Mouse (Mus musculus) bone marrow macrophage, adult 2 months (primary cell): ENCODE data around the gene Tubg2. TPM values are rescaled to one million over a fixed set of nuclear protein-coding genes. Genes with fewer than 3 reads are reported as not detected.

Source experiments
- H3K27ac ChIP-seq: 2 replicates; pipeline ENCODE4 v1.5.1; 2012; ENCODE audit warnings: low read depth, low read length; ENCODE audit not compliant: insufficient read depth
- H3K4me1 ChIP-seq: 2 replicates; pipeline ENCODE4 v1.6.1; 2012; ENCODE audit warnings: low read length; ENCODE audit not compliant: control insufficient read depth, insufficient read depth
- H3K4me3 ChIP-seq: 2 replicates; pipeline ENCODE4 v1.5.1; 2012; ENCODE audit warnings: mild to moderate bottlenecking, low read length, moderate library complexity; ENCODE audit not compliant: insufficient read depth
- CTCF ChIP-seq: IDR thresholded peaks from 2 replicates; pipeline ENCODE4 v1.5.1; 2012; ENCODE audit warnings: low read depth, mild to moderate bottlenecking, low read length, moderate library complexity
- POLR2A ChIP-seq: IDR thresholded peaks from 2 replicates; pipeline ENCODE4 v1.6.1; 2012; ENCODE audit warnings: mild to moderate bottlenecking, low read depth, low read length, borderline replicate concordance
- polyA plus RNA-seq: library from polyadenylated mRNA; stranded (reverse); fragments of >200 nt; gene quantifications from 2 replicates; pipeline ENCODE4 v1.2.4, GENCODE M21; 2012; ENCODE audit not compliant: missing spikeins, insufficient read depth, insufficient read length

Gene Tubg2
- polyA plus RNA-seq, 1 experiment: not detected

DNA sequence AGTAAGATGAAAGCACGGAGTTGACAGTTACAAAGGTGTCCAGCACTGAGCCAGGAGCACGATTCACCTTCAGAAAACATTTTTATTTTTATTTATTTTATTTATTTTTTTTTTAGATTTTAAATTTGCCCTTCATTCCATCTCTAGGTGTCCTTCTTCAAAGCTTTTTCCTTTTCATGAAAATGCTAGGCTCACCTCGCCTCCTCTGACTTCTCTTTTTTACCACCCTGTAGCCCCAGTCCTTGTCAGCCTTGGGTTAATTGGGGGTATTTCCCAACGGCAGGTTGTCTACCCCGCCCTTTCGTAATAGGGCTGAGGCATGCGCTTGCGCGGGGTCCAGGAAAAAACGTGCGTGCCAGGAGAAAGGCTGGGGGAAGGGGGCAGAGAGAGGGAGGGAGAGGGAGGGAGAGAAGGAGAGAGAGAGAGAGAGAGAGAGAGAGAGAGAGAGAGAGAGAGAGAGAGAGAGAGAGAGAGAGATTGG is 20.0 kb downstream of the Tubg2 start:
- Histone ChIP-seq H3K4me1 (peaks cover 16% of the 10 kb centered on the region), H3K27ac (no peak overlapping the region), H3K4me3 (peak overlapping the region; percentile 27; the same call in 1 of the 2 replicates)
- TF ChIP-seq CTCF: no peak

DNA sequence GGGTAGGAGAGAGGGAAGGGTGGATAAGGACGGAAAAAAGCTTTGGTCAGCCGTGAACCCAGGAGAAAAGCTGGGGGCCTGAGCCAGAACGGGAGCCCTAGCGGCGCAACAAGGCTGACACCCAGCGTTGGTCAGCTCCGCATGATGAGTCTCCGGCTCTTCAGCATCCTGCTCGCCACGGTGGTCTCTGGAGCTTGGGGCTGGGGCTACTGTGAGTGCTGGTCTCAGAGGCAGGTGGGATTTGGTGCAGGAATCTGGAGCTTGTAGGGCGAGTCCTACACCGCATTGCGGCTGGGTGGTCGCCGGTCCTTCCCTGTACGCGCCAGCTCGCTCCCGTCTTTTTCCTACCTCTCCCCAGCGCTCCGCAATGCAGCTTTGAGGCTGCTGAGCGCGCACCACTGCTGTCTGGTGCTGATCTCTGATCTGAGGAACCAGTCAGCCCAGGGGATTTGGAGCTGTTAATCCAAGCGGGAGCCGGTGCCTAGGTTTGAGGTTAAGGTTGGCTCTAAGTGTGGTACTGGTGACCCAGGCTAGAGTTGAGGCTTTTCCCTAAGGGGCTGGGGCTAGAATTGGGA is 20.5 kb downstream of the Tubg2 start:
- H3K4me1 ChIP-seq: peaks cover 16% of the 10 kb centered on the region
- no peak overlapping the region for H3K27ac ChIP-seq
- H3K4me3 ChIP-seq: peak overlapping the region; percentile 27
- no peak for TF ChIP-seq CTCF
- no peak for TF ChIP-seq POLR2A

DNA sequence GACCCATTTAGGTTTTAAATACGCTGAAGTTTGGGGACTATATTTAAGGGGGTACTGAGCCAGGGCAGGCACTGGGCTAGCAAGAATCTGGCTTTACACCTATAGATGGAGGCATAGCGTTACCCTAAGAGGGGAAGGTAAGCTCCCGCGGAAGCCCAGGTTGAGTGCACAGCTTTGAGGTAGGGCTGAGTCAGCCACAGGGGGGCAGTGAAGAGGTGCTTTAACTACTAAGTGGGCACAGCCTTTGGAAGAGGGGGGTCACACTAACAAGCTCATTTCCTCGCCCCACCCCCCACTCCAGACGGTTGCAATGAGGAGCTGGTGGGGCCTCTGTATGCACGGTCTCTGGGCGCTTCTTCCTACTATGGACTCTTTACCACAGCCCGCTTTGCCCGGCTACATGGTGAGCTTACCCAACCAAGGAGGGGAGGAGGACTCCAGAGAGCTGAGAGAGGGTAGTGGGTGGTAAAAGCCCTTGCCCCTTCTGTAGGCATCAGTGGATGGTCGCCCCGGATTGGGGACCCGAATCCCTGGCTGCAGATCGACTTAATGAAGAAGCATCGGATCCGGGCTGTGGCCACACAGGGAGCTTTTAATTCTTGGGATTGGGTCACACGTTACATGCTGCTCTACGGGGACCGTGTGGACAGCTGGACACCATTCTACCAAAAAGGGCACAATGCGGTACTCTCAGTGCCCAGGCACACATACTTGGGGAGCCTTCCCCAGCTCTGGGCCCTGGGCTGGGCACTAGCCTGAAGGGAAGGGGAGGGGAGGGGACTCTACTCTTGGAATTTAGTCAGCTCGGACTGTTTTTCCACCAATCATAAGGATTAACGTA is 21.4 kb downstream of the Tubg2 start:
- no peak for TF ChIP-seq POLR2A
- no peak for TF ChIP-seq CTCF
- Histone ChIP-seq H3K4me3 (no peak overlapping the region), H3K4me1 (peaks cover 16% of the 10 kb centered on the region), H3K27ac (no peak overlapping the region)

DNA sequence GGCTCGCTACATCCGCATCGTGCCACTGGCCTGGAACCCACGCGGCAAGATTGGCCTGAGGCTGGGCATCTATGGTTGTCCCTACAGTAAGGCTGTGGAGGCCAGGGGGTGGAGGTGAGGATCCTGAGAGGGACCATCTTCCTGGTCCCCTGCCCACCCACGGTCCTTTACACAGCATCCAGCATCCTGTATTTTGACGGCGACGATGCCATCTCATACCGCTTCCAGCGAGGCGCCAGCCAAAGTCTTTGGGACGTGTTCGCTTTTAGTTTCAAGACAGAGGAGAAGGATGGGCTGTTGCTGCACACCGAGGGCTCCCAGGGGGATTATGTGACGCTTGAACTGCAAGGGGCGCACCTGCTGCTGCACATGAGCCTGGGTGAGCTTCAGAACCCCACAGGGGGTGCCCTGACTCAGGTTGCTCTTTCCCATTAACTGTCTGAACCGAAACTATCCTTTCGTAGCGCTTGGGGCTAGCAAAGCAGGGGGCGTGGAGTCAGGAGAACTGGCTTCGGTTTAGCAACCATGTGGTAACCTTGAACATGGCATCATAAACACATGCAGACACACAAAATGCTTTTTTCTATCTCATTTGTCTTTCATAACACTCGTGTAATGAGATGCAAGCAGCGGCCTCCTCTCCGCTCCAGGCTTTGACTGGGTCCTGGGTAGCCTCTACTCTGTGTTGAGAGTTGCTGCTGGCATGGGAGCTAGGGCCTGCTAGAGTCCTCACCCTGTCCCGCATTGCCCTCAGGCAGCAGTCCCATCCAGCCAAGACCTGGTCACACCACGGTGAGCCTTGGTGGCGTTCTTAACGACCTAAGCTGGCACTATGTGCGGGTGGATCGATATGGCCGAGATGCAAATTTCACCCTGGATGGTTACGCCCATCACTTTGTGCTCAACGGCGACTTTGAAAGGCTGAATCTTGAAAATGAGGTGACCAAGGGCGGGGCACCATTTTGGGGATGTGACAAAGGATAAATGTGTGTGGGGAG is 22.7 kb downstream of the Tubg2 start:
- TF ChIP-seq CTCF: no peak
- TF ChIP-seq POLR2A: no peak
- no peak overlapping the region for H3K4me3 ChIP-seq
- H3K4me1 ChIP-seq: peaks cover 7% of the 10 kb centered on the region
- H3K27ac ChIP-seq: no peak overlapping the region

DNA sequence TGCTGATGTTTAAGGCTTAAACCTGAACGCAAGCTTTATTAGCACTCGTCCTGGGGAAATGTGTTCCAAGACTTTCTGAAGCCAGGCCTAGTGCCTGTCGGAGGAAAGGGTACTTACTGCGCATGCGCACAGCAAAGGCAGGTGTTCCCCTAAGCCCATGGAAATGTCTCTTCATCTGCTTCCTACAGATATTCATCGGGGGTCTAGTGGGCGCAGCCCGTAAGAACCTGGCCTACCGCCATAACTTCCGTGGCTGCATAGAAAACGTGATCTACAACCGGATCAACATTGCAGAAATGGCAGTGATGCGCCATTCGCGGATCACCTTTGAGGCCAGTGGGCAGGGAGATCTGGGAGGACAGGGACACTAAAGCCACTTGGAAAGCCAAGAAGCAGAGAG is 23.6 kb downstream of the Tubg2 start:
- Histone ChIP-seq H3K27ac (no peak overlapping the region), H3K4me3 (no peak overlapping the region), H3K4me1 (peaks cover 2% of the 10 kb centered on the region; the same call in 1 of the 2 replicates)
- TF ChIP-seq CTCF (no peak), POLR2A (no peak)

DNA sequence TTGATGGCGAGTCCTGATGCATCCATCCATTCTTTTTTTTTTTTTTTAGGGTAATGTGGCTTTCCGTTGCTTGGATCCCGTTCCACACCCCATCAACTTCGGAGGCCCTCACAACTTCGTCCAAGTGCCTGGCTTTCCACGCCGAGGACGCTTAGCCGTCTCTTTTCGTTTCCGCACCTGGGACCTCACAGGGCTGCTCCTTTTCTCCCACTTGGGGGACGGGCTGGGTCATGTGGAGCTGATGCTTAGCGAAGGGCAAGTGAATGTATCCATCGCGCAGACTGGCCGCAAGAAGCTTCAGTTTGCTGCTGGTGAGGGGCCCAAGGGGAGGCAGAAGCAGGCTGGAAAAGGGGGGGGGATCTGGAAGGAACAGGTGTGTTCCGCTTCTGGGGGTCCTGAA is 24.6 kb downstream of the Tubg2 start:
- Histone ChIP-seq H3K27ac (no peak overlapping the region), H3K4me3 (no peak overlapping the region), H3K4me1 (peaks cover 2% of the 10 kb centered on the region; the same call in 1 of the 2 replicates)
- no peak for TF ChIP-seq CTCF
- TF ChIP-seq POLR2A: no peak

DNA sequence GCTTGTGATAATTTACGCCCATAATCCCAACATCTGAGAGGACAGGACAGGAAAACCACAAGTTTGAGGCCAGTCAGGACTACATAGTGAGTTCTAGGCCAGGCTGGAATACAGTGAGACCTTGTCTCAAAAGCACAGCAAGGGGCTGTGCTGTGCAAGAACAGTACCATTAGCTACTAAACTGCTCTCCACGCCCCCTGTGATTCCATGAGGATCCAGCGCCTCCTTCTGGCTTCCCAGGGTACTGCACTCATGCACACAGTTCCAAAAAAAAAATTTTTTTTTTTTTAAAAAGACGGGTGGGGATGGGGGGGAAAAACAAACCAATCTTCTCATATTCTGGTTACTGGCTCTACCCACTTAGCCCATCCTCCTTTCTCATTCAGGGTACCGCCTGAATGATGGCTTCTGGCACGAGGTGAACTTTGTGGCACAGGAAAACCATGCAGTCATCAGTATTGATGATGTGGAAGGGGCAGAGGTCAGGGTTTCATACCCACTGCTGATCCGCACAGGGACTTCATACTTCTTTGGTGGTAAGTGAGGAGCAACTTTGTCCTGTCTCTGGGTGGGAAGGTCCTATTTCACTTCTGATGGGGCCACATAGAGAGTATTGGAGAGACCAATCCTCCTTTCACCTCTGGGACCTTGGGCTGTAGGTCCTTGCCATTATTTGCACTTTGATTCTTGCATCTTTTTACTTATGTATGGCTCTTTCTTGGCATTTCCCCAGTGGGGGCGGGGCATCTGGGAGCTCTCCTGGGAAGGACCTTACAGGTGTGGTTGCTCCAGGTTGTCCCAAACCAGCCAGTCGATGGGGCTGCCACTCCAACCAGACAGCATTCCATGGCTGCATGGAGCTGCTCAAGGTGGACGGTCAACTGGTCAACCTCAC is 25.4 kb downstream of the Tubg2 start:
- no peak overlapping the region for H3K27ac ChIP-seq
- H3K4me3 ChIP-seq: no peak overlapping the region
- TF ChIP-seq CTCF (peak; percentile 83), POLR2A (no peak)
- H3K4me1 ChIP-seq: no peaks in the 10 kb centered on the region

DNA sequence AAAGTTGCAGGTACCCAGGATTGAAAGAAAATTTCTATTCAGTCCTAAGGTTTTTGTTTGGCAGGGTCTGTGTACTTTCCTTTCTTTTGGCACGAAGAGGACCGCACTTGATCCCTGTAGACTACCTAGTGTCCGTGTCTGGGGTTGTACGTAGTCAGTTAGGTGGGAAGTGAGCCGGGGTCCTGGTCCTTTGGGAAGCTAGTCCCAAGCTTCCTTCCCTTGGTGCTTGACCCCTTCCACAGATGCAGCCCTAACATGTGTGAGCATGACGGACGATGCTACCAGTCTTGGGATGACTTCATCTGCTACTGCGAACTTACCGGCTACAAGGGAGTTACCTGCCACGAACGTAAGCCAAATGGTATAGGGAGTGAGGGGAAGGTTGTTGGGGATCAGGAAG is 26.3 kb downstream of the Tubg2 start:
- Histone ChIP-seq H3K4me1 (no peaks in the 10 kb centered on the region), H3K4me3 (no peak overlapping the region), H3K27ac (no peak overlapping the region)
- TF ChIP-seq CTCF: no peak
- TF ChIP-seq POLR2A: no peak
